Mouse (Mus musculus): ENCODE measurements at regions not wholly inside any gene's neighbourhood (a gene's known extent, or its start where the extent isn't known, plus 50 kb on each side); places are given as distances from the start of the nearest gene placed in this dataset.

DNA sequence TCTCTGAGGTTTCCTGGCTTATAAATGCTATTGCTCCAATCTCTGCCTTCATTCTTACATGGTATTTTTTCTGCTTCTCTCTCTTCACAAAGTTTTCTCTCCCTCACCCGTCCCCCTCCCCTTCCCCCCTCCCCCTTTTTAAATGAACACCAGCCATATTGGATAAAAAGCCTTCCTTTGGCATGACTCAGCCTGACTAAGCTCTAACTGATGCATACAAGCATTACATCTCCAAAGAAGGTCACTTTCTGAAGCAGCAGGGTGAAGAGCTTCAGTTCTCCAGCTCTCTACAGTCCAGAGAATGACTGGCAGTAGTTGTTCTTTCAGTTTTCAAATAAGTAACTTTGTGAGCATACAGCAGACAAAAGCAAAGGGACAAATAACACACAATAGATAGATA, 244.4 kb downstream of the Ttc32 start:
- DNase-seq, result no peak

DNA sequence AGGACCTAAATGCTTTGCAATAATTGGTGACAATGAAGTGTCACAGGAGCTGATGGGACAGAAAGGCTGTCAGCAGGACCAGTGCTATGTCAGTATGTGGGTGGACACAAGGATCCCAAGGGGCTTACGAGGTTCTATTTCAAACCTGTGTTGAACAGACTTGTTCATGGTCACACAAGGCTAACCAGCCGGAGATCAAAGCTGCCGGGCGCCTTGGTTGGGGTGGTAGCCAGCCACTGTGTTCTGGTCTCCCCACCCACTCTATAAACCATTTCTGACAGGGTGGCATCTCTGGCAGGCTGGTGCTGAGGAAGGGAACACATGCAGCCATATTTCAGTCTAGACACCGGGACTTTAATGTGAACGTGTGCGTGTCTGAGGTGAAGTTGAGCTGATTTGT, 245.9 kb downstream of the Ttc32 start:
- DNase-seq, result no peak

DNA sequence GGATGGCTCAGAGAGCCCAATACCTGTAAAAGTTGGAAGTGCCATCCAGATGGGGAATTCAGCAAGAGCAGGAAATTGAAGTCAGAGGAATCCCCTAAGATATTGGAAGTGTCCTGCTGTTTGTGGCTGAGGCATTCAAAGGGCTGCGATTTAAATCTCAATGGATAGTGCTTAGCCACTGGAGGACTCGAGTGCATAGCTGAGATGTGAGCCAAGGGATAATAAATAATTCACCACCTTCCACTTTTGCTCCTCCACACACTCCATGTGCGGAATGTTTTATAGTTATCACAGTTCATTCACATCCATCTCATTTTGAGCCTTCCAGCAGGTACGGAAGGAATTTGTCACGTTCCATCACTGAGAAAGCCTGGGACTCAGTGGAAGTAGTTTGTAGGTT, 248.9 kb downstream of the Ttc32 start:
- no peak for DNase-seq

- no peak for DNase-seq
Observed at GRCm38 (mm10) chr12:9279893-9280605, 250.3 kb downstream of the Ttc32 start.

GRCm38 (mm10) chr12:9287271-9287670, 257.5 kb downstream of the Ttc32 start:
- no peak for DNase-seq

DNA sequence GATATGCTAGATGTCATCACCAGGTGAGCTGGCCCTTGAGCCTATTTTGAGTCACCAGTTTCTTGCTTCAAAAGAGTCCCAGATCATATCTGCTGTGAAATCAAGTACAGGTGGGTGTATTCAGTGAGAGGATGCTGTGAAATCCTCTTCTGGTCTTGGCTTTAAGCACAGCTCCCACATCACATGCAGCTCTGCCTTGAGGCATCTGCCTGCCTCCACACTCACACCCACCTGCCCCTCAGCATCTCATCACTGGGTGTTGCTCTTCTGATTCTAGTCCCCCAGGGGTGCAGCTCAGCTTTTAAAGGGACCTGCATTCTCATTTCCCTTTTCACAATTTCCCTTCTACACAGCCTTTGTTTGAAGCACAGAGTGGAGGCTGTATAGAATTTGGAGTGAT, 262.9 kb downstream of the Ttc32 start:
- no peak for DNase-seq

DNA sequence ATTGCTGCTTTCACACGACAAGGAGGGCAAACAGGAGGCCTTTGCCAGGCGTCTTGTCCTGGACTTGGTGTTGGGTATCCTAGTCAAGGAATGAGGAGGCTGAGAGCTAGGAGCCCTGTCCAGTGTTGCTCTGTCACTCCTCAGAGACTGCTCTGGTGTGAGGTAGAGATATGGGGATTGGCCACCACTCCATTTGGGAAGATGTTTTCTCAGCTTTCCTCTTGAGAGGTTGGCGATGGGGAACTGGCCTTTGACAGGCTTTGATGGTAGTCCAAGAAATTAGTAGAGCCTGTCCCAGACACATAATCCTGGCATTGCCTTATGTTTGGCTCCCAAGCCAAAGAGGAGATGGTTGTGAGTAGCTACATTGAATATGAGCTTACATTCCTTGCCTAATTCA, 265.4 kb downstream of the Ttc32 start:
- DNase-seq, result no peak

- DNase-seq, result no peak
Observed at GRCm38 (mm10) chr12:9298848-9299655, 269.3 kb downstream of the Ttc32 start.

DNA sequence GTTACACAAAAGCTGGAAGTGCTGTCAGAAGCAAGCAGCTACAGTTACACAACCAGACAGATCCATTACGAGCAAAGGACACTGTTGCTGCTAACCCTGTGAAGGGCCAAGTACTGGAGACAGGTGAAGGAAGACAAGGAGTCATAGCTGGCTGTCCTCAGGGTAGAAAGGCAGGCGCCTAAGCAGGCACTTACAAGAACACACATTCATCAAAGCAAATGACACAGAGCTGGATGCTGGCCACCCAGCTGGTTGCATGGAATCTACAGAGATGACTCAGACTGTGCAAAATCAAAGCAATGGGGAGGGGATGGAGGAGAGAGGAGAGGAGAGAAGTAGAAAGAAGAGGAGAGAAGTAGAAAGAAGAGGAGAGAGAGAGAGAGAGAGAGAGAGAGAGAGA, 265.8 kb upstream of the Osr1 start:
- no peak for DNase-seq

DNA sequence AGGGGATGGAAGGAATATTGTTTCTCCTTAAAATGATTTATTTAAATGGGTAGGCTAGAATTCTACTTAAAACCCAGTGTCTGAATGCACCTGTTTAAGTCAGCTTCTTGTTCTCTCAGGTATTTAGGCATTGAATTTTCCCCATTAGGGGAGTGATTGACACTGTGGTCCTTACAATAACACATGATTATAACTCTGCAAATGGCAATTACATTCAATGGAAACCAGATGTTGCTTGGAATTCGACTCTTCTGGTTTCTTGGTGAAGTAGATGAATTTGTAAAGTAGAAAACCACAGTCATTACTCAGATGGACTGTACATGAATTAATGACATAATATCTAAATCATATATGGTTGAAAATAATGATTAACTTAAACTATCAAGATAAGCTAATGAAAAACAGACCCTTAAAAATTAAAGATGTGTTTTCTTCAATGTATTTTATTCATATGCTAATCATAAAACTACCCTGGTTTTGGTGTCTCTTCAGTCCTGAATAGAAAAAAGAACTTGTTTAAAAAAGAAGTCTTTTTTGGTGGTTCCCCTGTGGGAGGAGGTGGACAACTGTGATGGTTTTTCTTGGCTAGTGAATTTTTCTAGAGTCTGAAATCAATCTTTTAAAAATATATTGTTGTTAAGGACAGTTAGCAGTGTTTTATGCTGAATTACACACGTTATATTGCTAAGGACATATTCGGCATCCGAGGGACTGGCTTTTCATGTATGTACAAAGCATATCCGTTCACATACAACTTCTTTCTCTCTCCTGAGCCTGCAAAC, 231.8 kb upstream of the Osr1 start:
- no peak for DNase-seq

- no peak for DNase-seq
Observed at GRCm38 (mm10) chr12:9338801-9339231, 231.1 kb upstream of the Osr1 start.

DNA sequence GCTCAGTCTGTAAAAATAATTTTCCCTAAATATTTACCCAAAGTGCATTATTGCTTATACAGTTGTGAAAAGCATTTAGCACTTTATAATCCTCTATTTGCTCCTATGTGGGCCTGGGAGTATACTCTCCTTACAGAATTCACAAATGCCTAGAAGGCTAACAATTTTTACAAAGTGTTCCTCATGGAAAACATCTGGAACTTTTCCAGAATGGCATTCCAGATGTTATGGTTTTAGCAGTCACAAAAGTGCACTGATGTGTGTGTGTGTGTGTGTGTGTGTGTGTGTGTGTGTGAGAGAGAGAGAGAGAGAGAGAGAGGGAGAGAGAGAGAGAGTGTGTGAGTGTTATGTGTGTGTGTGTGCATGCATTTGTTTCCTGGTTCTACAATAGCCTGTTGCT, 229.1 kb upstream of the Osr1 start:
- no peak for DNase-seq

DNA sequence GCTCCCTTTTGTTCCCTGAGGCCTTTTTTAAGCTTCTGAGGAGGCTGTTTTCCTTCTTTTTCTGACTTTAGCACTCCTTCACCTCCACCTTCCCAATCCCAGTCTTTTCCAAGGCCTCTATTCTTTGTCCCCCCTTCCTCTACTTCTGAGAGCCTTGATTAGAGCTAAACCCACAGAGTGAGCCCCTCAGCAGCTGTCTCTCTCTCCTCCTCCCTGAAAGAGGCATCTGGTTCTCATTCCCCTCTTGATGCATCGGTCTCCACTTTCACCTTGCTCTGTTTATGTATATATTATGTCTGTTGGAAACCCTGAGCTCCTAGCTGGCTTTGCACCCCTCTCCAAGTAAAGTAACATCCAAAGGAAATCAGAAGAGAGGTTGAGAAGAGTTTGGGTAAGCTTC, 224.6 kb upstream of the Osr1 start:
- DNase-seq, result no peak

GRCm38 (mm10) chr12:9355512-9355911, 214.4 kb upstream of the Osr1 start:
- DNase-seq, result no peak

DNA sequence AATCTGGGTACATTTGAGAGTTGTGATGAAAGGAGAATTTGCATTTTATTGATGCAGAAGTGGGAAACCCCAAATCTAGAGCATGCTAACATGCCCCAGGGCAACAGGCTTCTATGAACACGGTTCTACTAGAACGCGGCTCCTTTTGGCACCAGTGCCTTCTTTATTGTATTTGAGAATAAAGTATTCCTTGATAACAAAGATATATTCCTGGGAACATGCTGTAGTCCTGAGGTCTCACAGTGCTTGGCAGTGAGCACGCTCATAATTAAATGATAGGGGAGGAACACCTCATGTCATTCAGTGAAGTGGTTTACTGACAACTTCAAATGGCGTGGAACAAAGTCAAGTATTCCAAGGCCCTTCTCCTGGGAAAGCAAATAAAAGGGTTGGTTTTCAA, 212.1 kb upstream of the Osr1 start:
- no peak for DNase-seq

GRCm38 (mm10) chr12:9358872-9359271, 211.0 kb upstream of the Osr1 start:
- no peak for DNase-seq

DNA sequence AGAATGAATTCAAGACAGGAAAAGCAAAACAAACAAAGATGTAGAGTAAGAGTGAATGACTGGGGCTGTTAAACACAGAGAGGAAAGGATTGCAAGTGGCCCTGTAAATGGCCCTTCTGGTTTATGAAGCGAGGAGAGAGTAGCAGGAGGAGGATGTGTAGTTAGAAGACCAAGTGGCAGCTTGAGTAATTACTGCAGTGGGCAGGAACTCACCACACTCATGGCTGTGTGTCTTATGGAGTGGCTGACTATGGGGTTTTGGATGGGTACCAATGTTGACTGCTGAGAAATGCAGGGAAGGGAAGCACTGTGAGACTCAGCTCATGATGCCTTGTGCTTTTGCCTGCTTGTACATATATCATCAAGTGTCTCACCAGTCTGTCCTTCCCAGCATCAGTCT, 204.0 kb upstream of the Osr1 start:
- no peak for DNase-seq

- no peak for DNase-seq
Observed at GRCm38 (mm10) chr12:9368682-9369081, 201.2 kb upstream of the Osr1 start.

DNA sequence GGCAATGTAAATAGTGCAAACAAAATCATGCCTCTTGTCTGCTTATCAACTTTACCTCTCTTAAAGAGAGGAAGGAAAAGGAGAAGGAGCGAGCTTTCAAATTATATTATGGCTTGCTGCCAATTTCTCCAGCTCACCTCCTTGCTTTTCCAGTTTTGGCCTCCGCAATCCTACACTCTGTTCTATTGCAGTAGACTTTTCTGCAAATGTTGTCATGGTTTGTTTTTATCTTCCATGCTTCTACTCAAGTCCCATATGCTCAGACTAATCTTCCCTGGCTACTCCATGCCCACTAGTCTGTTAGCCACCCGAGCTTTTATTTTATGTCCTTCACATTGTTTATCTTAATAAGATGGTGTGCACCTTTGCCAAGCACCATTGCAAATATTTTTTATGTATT, 168.0 kb upstream of the Osr1 start:
- no peak for DNase-seq

- DNase-seq, result no peak
Observed at GRCm38 (mm10) chr12:9404981-9405380, 164.9 kb upstream of the Osr1 start.

DNA sequence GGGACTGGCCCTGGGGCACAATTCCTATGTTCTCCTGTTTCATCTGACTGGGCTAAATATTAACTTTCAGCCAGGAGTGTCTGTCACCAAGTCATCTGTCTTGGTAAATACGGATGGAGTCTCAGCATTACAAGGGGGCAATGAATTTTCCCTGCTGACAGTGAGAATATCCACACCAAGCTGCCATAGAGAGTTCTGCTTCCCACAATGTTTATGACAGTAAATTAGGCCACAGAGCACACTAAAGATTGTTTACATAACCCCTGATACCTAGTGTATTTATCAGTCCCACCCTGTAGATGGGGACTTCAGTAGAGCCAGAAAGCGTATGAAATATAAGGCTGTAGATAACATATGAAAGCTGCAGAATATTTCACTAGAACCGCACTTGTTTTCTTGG, 150.6 kb upstream of the Osr1 start:
- no peak for DNase-seq

DNA sequence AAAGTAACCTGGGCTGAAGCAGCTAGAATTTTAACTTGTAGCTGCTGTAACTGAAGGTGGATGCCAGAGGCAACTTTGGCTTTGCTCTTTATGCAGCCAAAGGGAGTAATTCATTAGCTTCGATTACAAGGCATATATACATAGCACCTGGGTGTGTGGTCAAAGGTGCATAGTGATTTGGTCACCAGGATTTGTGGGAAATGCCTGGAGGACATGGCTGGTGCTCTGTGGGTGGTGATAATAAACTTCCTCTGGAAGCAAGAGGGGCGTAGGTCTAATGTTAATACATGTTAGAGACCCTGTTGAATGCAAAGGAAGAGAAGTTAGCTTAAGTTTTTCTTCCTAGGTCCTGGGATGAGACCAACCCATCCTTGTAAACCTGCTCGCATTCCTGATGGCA, 139.3 kb upstream of the Osr1 start:
- no peak for DNase-seq

- no peak for DNase-seq
Observed at GRCm38 (mm10) chr12:9438575-9439161, 131.2 kb upstream of the Osr1 start.
